Mouse (Mus musculus) retina, adult 2 months (tissue): ENCODE measurements around the gene Gli1.
A peak's percentile ranks its signal among the peaks of the same experiment; 100 is the strongest.
"Not testable (repeated sequence)": the region's sequence is repeated elsewhere in the genome, so short reads cannot be mapped to it uniquely, and the experiment has no call there.

ENCODE experiments used
- DNase-seq: peaks from one replicate; pipeline ENCODE4 v3.0.0-alpha.2; 2012; ENCODE audit warnings: low read depth, low spot score

The Gli1 gene

GRCm38 (mm10) chr10:127322178-127322577, 19.6 kb downstream of the Gli1 start:
- DNase-seq: no peak

- no peak for DNase-seq
These were observed 20.2 kb downstream of the Gli1 start, which contains the start of gene Arhgap9 for GRCm38 (mm10) chr10:127321621-127322020. Gene Arhgap9, plus strand, starts transcription at chr10:127321964.

GRCm38 (mm10) chr10:127319969-127320368, 21.8 kb downstream of the Gli1 start:
- no peak for DNase-seq

GRCm38 (mm10) chr10:127318009-127318408, 23.8 kb downstream of the Gli1 start:
- DNase-seq: no peak

GRCm38 (mm10) chr10:127317277-127317676, 24.5 kb downstream of the Gli1 start:
- DNase-seq: no peak

- not testable (repeated sequence) for DNase-seq
These were observed 26.8 kb downstream of the Gli1 start for GRCm38 (mm10) chr10:127314950-127315349.

GRCm38 (mm10) chr10:127313516-127313915, 28.3 kb downstream of the Gli1 start:
- DNase-seq: not testable (repeated sequence)

- DNase-seq: no peak
These were observed 28.9 kb downstream of the Gli1 start for GRCm38 (mm10) chr10:127312858-127313257.

GRCm38 (mm10) chr10:127312356-127312676, 29.5 kb downstream of the Gli1 start:
- peak; percentile 62 for DNase-seq

GRCm38 (mm10) chr10:127311476-127312355, 30.1 kb downstream of the Gli1 start, which contains the start of gene Mars:
Gene Mars, minus strand, starts transcription at chr10:127311786.
- peak; percentile 96 for DNase-seq

GRCm38 (mm10) chr10:127310523-127311475, 31.0 kb downstream of the Gli1 start:
- no peak for DNase-seq

GRCm38 (mm10) chr10:127309167-127309566, 32.6 kb downstream of the Gli1 start:
- DNase-seq: not testable (repeated sequence)

- DNase-seq: no peak
These were observed 38.6 kb downstream of the Gli1 start for GRCm38 (mm10) chr10:127303136-127303535.

- DNase-seq: no peak
These were observed 41.4 kb downstream of the Gli1 start for GRCm38 (mm10) chr10:127300361-127300760.

GRCm38 (mm10) chr10:127297015-127297871, 44.5 kb downstream of the Gli1 start:
- DNase-seq: no peak

GRCm38 (mm10) chr10:127295986-127296794, 45.6 kb downstream of the Gli1 start:
- DNase-seq: no peak

- DNase-seq: no peak
These were observed 46.8 kb downstream of the Gli1 start for GRCm38 (mm10) chr10:127294895-127295510.

- no peak for DNase-seq
These were observed 48.1 kb downstream of the Gli1 start for GRCm38 (mm10) chr10:127293590-127294113.

GRCm38 (mm10) chr10:127292987-127293538, 48.7 kb downstream of the Gli1 start:
- no peak for DNase-seq
